ENCODE assay signal across 11 mouse cellular contexts in the genomic region with DNA sequence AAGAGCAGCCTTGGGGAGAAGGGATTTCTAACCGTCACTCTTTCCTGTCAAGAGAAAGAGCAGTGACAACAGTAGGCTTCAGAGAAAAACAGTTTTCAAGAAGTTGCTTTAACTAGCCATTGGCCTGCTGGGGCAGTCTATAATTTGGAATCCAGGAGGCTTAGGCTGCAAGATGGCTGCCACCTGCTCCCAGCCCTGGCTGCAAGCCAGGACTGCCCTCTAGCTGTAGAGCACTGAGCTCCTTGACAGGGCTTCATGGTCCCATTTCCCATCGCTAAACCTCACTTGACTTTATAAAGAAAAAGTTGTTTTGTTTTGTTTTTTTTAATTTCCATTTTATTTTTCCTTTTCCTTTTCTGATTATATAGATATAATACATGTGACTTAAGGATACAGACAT. TPM values are rescaled to one million over a fixed set of nuclear protein-coding genes. Genes with fewer than 3 reads are reported as not detected.
DNase-seq lines count a peak whose midpoint lies in the region; ATAC-seq and TF ChIP-seq lines count a peak whose summit lies in the region.
"Had no signal": no experiment of that assay in that cellular context is flagged by ENCODE, and none has a peak within 500 bp of the region (broad histone marks: within the 10 kb centered on the region; RNA-seq: fewer than 3 reads in every experiment).

No protein-coding gene starts in this region.

- H3K27me3 ChIP-seq in midbrain, embryonic 13.5 days = no peaks in the 10 kb centered on the region
- H3K27me3 ChIP-seq in midbrain, embryonic 10.5 days (ENCODE audit: low read depth, poor library complexity, severe bottlenecking) = no peaks in the 10 kb centered on the region
- H3K27me3 ChIP-seq in midbrain, postnatal 0 days (ENCODE audit: insufficient read depth, low read length) = no peaks in the 10 kb centered on the region
- H3K27me3 ChIP-seq: kidney, embryonic 15.5 days; liver, embryonic 13.5 days; neural tube, embryonic 12.5 days had no signal

- no peak overlapping the region for H3K4me2 ChIP-seq in midbrain, embryonic 13.5 days (replicated peaks)
- H3K4me2 ChIP-seq in midbrain, postnatal 0 days (ENCODE audit: low read depth, low read length, poor library complexity, severe bottlenecking) = no peak overlapping the region
- H3K4me2 ChIP-seq: kidney, embryonic 15.5 days; liver, embryonic 13.5 days; neural tube, embryonic 12.5 days had no signal

- peak; percentile 15 for DNase-seq in gastrocnemius, postnatal 14 days
- DNase-seq in gastrocnemius, postnatal 25 days = no peak
- no peak for DNase-seq in midbrain, embryonic 10.5 days (ENCODE audit: low spot score)
- DNase-seq in ZHBTc4 (ENCODE audit: low read depth, low spot score) = peak; percentile 71
- peak; percentile 86 for DNase-seq in midbrain, postnatal 0 days (ENCODE audit: low spot score)
- no peak for DNase-seq in ovary, postnatal 14 days (ENCODE audit: low spot score)
- no peak for DNase-seq in left cerebral cortex, adult 8-10 months (ENCODE audit: low spot score in 2 of 2)

- ATAC-seq in midbrain, embryonic 13.5 days = peak; percentile 50; the same call in 1 of the 2 replicates
- no peak for ATAC-seq in midbrain, postnatal 0 days (ENCODE audit: low FRiP score)

- peak; percentile 69 for TF ChIP-seq CTCF in midbrain, postnatal 0 days (IDR thresholded peaks at IDR 0.05)

- 82% methylated on average over 2 of the region's 2 CpGs for WGBS in midbrain, embryonic 13.5 days
- WGBS in midbrain, embryonic 10.5 days = 86% methylated on average over 2 of the region's 2 CpGs
- 76% methylated on average over 2 of the region's 2 CpGs for WGBS in midbrain, postnatal 0 days

- intact Hi-C loops in gastrocnemius, postnatal 14 days (cut with DNase I; ENCODE audit: low total_unique reads) = no loop called here

- H3K9me3 ChIP-seq in midbrain, embryonic 13.5 days = no peaks in the 10 kb centered on the region
- H3K9me3 ChIP-seq in midbrain, embryonic 10.5 days (replicated peaks) = no peaks in the 10 kb centered on the region
- no peaks in the 10 kb centered on the region for H3K9me3 ChIP-seq in midbrain, postnatal 0 days (ENCODE audit: low read length)
- H3K9me3 ChIP-seq: kidney, embryonic 15.5 days; liver, embryonic 13.5 days; neural tube, embryonic 12.5 days had no signal

- 0 out of 2 replicates have a peak, but pooled peaks cover 3% of the 10 kb centered on the region for H3K4me1 ChIP-seq in midbrain, embryonic 13.5 days (replicated peaks)
- H3K4me1 ChIP-seq in midbrain, embryonic 10.5 days = no peaks in the 10 kb centered on the region
- no peaks in the 10 kb centered on the region for H3K4me1 ChIP-seq in midbrain, postnatal 0 days (ENCODE audit: insufficient read depth, low read length)
- H3K4me1 ChIP-seq: kidney, embryonic 15.5 days; liver, embryonic 13.5 days; neural tube, embryonic 12.5 days had no signal

- H3K4me3 ChIP-seq in midbrain, embryonic 13.5 days (replicated peaks) = no peak overlapping the region
- H3K4me3 ChIP-seq in midbrain, embryonic 10.5 days = no peak overlapping the region
- H3K4me3 ChIP-seq in midbrain, postnatal 0 days (ENCODE audit: low read depth, low read length) = no peak overlapping the region
- H3K4me3 ChIP-seq: kidney, embryonic 15.5 days; liver, embryonic 13.5 days; neural tube, embryonic 12.5 days had no signal

- peaks cover 55% of the 10 kb centered on the region for H3K36me3 ChIP-seq in midbrain, embryonic 13.5 days
- H3K36me3 ChIP-seq in midbrain, embryonic 10.5 days = peaks cover 93% of the 10 kb centered on the region
- H3K36me3 ChIP-seq in midbrain, postnatal 0 days (ENCODE audit: insufficient read depth, low read length) = peaks cover 32% of the 10 kb centered on the region
- H3K36me3 ChIP-seq: liver, embryonic 13.5 days had no signal

- no peak overlapping the region for H3K9ac ChIP-seq in midbrain, embryonic 13.5 days (replicated peaks)
- H3K9ac ChIP-seq in midbrain, postnatal 0 days (replicated peaks; ENCODE audit: low read length, poor library complexity, severe bottlenecking) = no peak overlapping the region
- H3K9ac ChIP-seq: kidney, embryonic 15.5 days; liver, embryonic 13.5 days; neural tube, embryonic 12.5 days had no signal

- H3K27ac ChIP-seq in midbrain, embryonic 13.5 days = no peak overlapping the region
- no peak overlapping the region for H3K27ac ChIP-seq in midbrain, embryonic 10.5 days (replicated peaks)
- H3K27ac ChIP-seq in midbrain, postnatal 0 days (ENCODE audit: low read depth, low read length) = no peak overlapping the region
- H3K27ac ChIP-seq: kidney, embryonic 15.5 days; liver, embryonic 13.5 days; neural tube, embryonic 12.5 days had no signal

RNA-seq across cellular contexts. Expression of gene Pex16, which starts 43.1 kb away (rescaled TPM):
- total RNA-seq in gastrocnemius, postnatal 14 days (2021) = 10 to 100 TPM; 17.2 to 22.1 TPM
- total RNA-seq in gastrocnemius, postnatal 25 days (2021) = 10 to 100 TPM; 16.7 to 18.9 TPM
- polyA plus RNA-seq in midbrain, embryonic 13.5 days (2015; fragmentation: Nextera tagmentation; extraction: Ambion mirVana) = 32.8 and 36.0 TPM in 2 replicates
- polyA plus RNA-seq in midbrain, embryonic 10.5 days (2016; fragmentation: Nextera tagmentation; extraction: Ambion mirVana) = 26.1 and 27.1 TPM in 2 replicates
- total RNA-seq in midbrain, postnatal 0 days (2014; rRNA removed) = 23.6 and 31.8 TPM in 2 replicates
- polyA plus RNA-seq in midbrain, postnatal 0 days (2015; fragmentation: Nextera tagmentation; extraction: Ambion mirVana) = 43.4 and 51.5 TPM in 2 replicates
- 10 to 100 TPM; 31.7 to 33.7 (median 32.7) TPM for total RNA-seq in left cerebral cortex, adult 8-10 months (2022)

RNA-seq across cellular contexts. Expression of gene Large2, which starts 43.3 kb away (rescaled TPM):
- total RNA-seq in gastrocnemius, postnatal 14 days (2021) = under 1 TPM in 1 of 2 experiments, not detected in 1; 0.41 TPM
- total RNA-seq in gastrocnemius, postnatal 25 days (2021) = under 1 TPM; 0.54 to 0.88 TPM
- polyA plus RNA-seq in midbrain, embryonic 13.5 days (2015; fragmentation: Nextera tagmentation; extraction: Ambion mirVana) = 1.5 and 2.5 TPM in 2 replicates
- 16.2 and 25.6 TPM in 2 replicates for polyA plus RNA-seq in midbrain, embryonic 10.5 days (2016; fragmentation: Nextera tagmentation; extraction: Ambion mirVana)
- 1.4 TPM in 2 replicates for total RNA-seq in midbrain, postnatal 0 days (2014; rRNA removed)
- polyA plus RNA-seq in midbrain, postnatal 0 days (2015; fragmentation: Nextera tagmentation; extraction: Ambion mirVana) = 1.5 and 1.6 TPM in 2 replicates
- 1 to 10 TPM in 2 of 4 experiments, under 1 TPM in 2; 0.50 to 1.5 (median 0.85) TPM for total RNA-seq in left cerebral cortex, adult 8-10 months (2022)

RNA-seq across cellular contexts. Expression of gene 1700029I15Rik, which starts 50.9 kb away (rescaled TPM):
- under 1 TPM; 0.66 to 0.86 TPM for total RNA-seq in gastrocnemius, postnatal 14 days (2021)
- total RNA-seq in gastrocnemius, postnatal 25 days (2021) = 1 to 10 TPM in 1 of 2 experiments, under 1 TPM in 1; 0.87 to 1.0 TPM
- polyA plus RNA-seq in midbrain, embryonic 13.5 days (2015; fragmentation: Nextera tagmentation; extraction: Ambion mirVana) = 8.0 and 8.9 TPM in 2 replicates
- polyA plus RNA-seq in midbrain, embryonic 10.5 days (2016; fragmentation: Nextera tagmentation; extraction: Ambion mirVana) = 4.1 and 5.2 TPM in 2 replicates
- total RNA-seq in midbrain, postnatal 0 days (2014; rRNA removed) = 0.76 and 8.6 TPM in 2 replicates
- polyA plus RNA-seq in midbrain, postnatal 0 days (2015; fragmentation: Nextera tagmentation; extraction: Ambion mirVana) = 3.1 and 4.7 TPM in 2 replicates
- total RNA-seq in left cerebral cortex, adult 8-10 months (2022) = 1 to 10 TPM; 2.1 to 4.8 (median 3.4) TPM

Comparison
In these comparisons a context has a peak if more than half of its experiments do, and no peak if none do; other contexts are left out.
1. DNase-seq: peak in gastrocnemius, postnatal 14 days (single experiment), ZHBTc4 (single experiment) and midbrain, postnatal 0 days (single experiment); none in gastrocnemius, postnatal 25 days (single experiment), midbrain, embryonic 10.5 days (single experiment), ovary, postnatal 14 days (single experiment) and left cerebral cortex, adult 8-10 months (0 of 2).